Mouse (Mus musculus) frontal cortex, postnatal 25 days (tissue): ENCODE measurements around the gene Cdc42ep3.

Experiments
- DNase-seq, 2 experiments: peaks; one replicate each; pipeline ENCODE4 v3.0.0; 2022; ENCODE audit warnings: low spot score in 2 of 2

Gene Cdc42ep3

DNA sequence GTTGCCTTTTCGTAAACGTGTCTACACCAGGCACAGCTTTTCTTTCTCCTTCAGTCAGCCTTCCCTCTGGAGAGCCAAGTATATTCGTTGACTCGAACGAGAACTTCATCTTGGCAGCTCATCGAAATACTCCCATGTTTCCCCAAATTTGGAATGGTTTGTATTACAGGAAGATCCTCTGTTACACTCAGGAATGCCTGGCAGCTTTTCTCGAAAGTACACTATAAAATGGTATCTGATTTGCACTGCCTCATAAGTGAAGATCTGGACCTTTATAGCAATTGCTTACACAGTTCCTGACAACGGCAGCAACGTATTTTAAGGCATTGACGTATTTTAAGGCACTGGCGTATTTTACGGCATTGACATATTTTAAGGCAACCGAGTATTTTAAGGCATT lies 67.6 kb downstream of the Cdc42ep3 start:
- DNase-seq, result no peak

GRCm38 (mm10) chr17:79285030-79285601 lies 69.8 kb downstream of the Cdc42ep3 start:
- DNase-seq, result no peak
